Mouse (Mus musculus): Measurements from ENCODE around the gene 0610030E20Rik.

DNA sequence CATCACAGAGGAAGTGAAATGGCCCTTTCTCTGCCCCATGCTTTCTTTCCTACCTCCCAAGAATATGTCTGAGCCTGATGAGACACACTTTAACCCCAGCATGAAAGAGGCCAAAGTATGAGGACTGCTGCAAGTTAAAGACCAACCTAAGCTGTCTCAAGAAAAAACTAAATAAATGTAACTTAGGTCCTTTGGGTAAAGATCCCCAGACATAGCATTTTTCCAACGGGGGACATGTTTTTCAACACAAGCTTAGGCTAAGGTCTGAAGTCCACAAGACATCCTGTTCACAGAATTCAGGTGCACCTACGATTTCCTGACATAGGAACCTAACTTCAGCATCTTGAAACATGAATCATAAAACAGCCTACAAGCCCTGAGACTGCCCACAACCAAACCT lies 3.1 kb downstream of the 0610030E20Rik start:
- TF ChIP-seq CTCF (IDR thresholded peaks at IDR 0.05; ENCODE audit: control insufficient read depth, insufficient read depth, low read length) (no peak), POLR2A (IDR thresholded peaks at IDR 0.05; ENCODE audit: borderline replicate concordance, control insufficient read depth, low read depth, low read length) (no peak)
